Mouse (Mus musculus) ES-E14 (cell line): ENCODE data around the gene Wrap53. TPM values are rescaled to one million over a fixed set of nuclear protein-coding genes. Genes with fewer than 3 reads are reported as not detected.

Experiments
- DNase-seq: peaks from one replicate; pipeline ENCODE4 v3.0.0-alpha.2; 2013; ENCODE audit warnings: low read depth, low spot score
- H3K27ac ChIP-seq: 2 replicates; pipeline ENCODE4 v1.5.1; 2012; ENCODE audit warnings: low read depth, mild to moderate bottlenecking, low read length, moderate library complexity, mixed read lengths; ENCODE audit not compliant: poor library complexity, insufficient read depth, severe bottlenecking
- H3K36me3 ChIP-seq: 2 replicates; pipeline ENCODE4 v1.6.1; 2012; ENCODE audit warnings: mild to moderate bottlenecking, low read length, moderate library complexity, mixed read lengths; ENCODE audit not compliant: control insufficient read depth, poor library complexity, insufficient read depth, severe bottlenecking
- H3K4me1 ChIP-seq, 2 experiments: fragments of 150-350 bp in 1 of 2; sonication (generic) in 1 of 2; 2 replicates each; pipeline ENCODE4 v1.6.1; 2012; ENCODE audit warnings: low read length in 2 of 2, mild to moderate bottlenecking in 1 of 2, mixed read lengths in 1 of 2; ENCODE audit not compliant: control insufficient read depth in 2 of 2, insufficient read depth in 2 of 2, poor library complexity in 1 of 2
- H3K4me3 ChIP-seq, 2 experiments: fragments of 150-350 bp in 1 of 2; sonication (generic) in 1 of 2; 2 replicates each; pipeline ENCODE4 v1.5.1; 2012; ENCODE audit warnings: low read length in 2 of 2, low read depth in 1 of 2, mild to moderate bottlenecking in 1 of 2, mixed read lengths in 1 of 2; ENCODE audit not compliant: insufficient read depth in 1 of 2, poor library complexity in 1 of 2, severe bottlenecking in 1 of 2
- H3K9ac ChIP-seq: 2 replicates; pipeline ENCODE4 v1.6.1; 2012; ENCODE audit warnings: low read depth, mild to moderate bottlenecking, low read length, mixed read lengths; ENCODE audit not compliant: poor library complexity, insufficient read depth, severe bottlenecking
- H3K9me3 ChIP-seq: fragments of 150-350 bp; sonication (generic); 2 replicates; pipeline ENCODE4 v1.6.1; 2012; ENCODE audit warnings: low read depth, mild to moderate bottlenecking, low read length; ENCODE audit not compliant: control insufficient read depth, insufficient read depth
- CHD2 ChIP-seq: IDR thresholded peaks from 2 replicates; pipeline ENCODE4 v1.6.1; 2014; ENCODE audit warnings: mild to moderate bottlenecking, low read depth, low read length, inconsistent platforms
- HCFC1 ChIP-seq: IDR thresholded peaks from 2 replicates; pipeline ENCODE4 v1.6.1; 2012; ENCODE audit warnings: low read length, inconsistent platforms, borderline replicate concordance; ENCODE audit not compliant: insufficient read depth
- MAFK ChIP-seq: IDR thresholded peaks from 2 replicates; pipeline ENCODE4 v1.6.1; 2014; ENCODE audit warnings: mild to moderate bottlenecking, low read depth, low read length, inconsistent platforms; ENCODE audit not compliant: insufficient read depth
- ZC3H11A ChIP-seq: IDR thresholded peaks from 2 replicates; pipeline ENCODE4 v1.6.1; 2012; ENCODE audit warnings: low read depth, mild to moderate bottlenecking, inconsistent platforms, low read length, borderline replicate concordance
- ZNF384 ChIP-seq: IDR thresholded peaks from 2 replicates; pipeline ENCODE4 v1.6.1; 2012; ENCODE audit warnings: low read depth, low read length, inconsistent platforms
- in situ Hi-C, 2 experiments: fragments of 600-800 bp; cut with MboI; formaldehyde crosslinking; loops; one replicate each; pipeline ENCODE4 v1.15.1; 2025; ENCODE audit warnings: low sequenced_read_pairs in 2 of 2, inconsistent platforms in 1 of 2; ENCODE audit not compliant: unreplicated experiment in 2 of 2
- total RNA-seq: library from RNA; depleted of rRNA; stranded (reverse); fragments of 300-350 nt; gene quantifications from 2 replicates; pipeline ENCODE4 v1.2.3, GENCODE M21; 2012

Gene Wrap53
- total RNA-seq, 1 experiment = 33.0 TPM

DNA sequence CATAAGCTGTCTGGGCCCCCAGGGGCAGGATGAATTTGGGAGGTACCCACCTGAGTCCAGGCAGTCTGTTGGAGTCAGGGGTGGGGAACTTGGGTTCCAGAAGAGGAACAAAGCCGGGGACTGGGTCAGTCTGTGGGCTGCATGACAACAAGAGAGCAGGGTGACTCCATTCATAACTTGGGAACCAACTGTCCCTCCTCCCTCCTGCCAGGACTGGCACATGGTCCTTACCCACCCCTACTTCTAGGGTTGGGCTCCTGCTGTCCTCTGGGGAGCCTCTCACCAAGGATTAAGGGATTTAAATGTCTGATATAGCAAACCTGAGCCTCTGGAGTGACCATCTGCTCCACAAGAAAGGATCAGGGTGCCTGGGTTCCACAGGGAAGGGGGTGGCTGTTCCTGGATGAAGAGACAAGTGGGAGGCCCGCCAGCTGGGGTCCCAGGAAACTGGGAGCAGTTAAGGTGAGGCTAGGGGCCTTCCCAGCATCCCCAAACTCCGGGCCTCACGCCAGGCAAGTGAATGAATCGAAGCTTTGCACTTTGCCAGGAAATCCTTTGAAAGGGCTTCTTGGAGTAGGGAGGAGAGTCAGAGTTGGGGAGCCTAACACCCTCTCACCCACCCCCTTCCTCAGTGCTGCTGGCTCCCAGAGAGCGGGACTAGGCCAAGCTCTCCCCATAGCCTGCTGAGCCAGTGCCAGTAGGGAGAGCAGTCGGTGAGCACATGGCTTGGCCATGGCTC, 12.0 kb upstream of the Wrap53 start:
- Histone ChIP-seq H3K27ac (no peak overlapping the region), H3K9ac (no peak overlapping the region), H3K9me3 (no peaks in the 10 kb centered on the region), H3K36me3 (peaks cover 53% of the 10 kb centered on the region), H3K4me3 (no peak overlapping the region), H3K4me1 (peaks cover 0 to 13% of the 10 kb centered on the region in 2 experiments; a peak in 2 of 4 replicates)
- no peak for TF ChIP-seq ZC3H11A
- TF ChIP-seq CHD2 = no peak
- no peak for TF ChIP-seq MAFK
- no peak for TF ChIP-seq HCFC1
- TF ChIP-seq ZNF384 = no peak
- no peak for DNase-seq
- in situ Hi-C loops = no loop called here

DNA sequence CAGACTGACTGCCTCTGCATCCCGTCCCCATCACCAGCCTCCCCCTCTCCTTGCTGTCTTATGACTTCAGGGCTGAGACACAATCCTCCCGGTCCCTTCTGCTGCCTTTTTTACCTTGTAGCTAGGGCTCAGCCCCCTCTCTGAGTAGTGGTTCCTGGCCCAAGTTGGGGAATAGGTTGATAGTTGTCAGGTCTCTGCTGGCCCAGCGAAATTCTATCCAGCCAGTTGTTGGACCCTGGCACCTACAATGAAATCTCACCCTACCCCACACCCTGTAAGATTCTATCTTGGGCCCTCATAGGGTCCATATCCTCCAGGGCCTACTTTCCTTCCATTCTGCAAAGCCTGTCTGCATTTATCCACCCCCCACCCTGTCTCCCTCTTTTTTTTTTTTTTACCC, 11.4 kb upstream of the Wrap53 start:
- no peaks in the 10 kb centered on the region for H3K9me3 ChIP-seq
- H3K9ac ChIP-seq = no peak overlapping the region
- in situ Hi-C loops = no loop called here
- TF ChIP-seq HCFC1 (no peak), ZNF384 (no peak), MAFK (no peak), CHD2 (no peak), ZC3H11A (no peak)
- no peak for DNase-seq
- no peak overlapping the region for H3K27ac ChIP-seq
- no peak overlapping the region for H3K4me3 ChIP-seq
- H3K4me1 ChIP-seq = peaks cover 0 to 13% of the 10 kb centered on the region in 2 experiments; a peak in 3 of 4 replicates
- H3K36me3 ChIP-seq = peaks cover 54% of the 10 kb centered on the region

DNA sequence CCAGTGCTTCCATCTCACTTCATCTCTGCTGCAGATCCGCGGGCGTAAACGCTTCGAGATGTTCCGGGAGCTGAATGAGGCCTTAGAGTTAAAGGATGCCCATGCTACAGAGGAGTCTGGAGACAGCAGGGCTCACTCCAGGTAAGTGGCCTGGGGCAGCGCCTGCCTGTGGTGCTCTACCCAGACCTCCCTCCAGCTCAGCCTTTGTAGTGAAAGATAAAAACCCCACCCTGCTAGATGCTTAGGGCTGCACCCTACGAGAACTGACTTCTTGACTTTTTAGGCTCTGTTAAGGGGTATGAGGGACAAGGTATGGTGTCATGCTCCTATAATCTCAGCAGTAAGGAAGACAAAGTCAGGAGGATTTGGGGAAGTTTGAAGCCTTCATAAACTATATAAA, 10.6 kb upstream of the Wrap53 start:
- H3K36me3 ChIP-seq = peaks cover 54% of the 10 kb centered on the region
- H3K9ac ChIP-seq = no peak overlapping the region
- no peaks in the 10 kb centered on the region for H3K9me3 ChIP-seq
- no peak for DNase-seq
- peaks cover 0 to 20% of the 10 kb centered on the region in 2 experiments; a peak in 3 of 4 replicates for H3K4me1 ChIP-seq
- no peak overlapping the region for H3K27ac ChIP-seq
- TF ChIP-seq ZNF384 (no peak), ZC3H11A (no peak), CHD2 (no peak), HCFC1 (no peak), MAFK (no peak)
- H3K4me3 ChIP-seq = no peak overlapping the region
- in situ Hi-C loops = no loop called here

DNA sequence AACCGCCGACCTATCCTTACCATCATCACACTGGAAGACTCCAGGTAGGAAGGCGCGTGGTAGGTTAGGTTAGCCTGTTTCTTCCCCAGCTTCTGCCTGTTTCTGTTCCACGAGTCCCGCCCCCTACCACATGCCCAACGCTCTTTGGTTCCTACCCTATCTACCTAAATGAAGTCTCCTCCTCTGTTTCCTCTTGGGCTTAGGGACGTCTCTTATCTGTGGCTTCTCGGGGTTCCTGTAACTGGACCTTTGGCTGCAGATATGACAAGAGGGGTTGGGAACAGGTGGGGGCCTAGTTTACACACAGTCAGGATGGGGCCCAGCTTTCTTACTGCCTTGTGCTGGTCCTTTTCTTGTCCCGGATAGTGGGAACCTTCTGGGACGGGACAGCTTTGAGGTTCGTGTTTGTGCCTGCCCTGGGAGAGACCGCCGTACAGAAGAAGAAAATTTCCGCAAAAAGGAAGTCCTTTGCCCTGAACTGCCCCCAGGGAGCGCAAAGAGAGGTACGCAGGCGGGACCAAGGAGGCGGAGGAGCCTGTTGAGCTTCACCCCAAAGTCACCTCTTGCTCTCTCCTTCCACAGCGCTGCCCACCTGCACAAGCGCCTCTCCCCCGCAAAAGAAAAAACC, 9.3 kb upstream of the Wrap53 start:
- H3K36me3 ChIP-seq = peaks cover 56% of the 10 kb centered on the region
- H3K9ac ChIP-seq = no peak overlapping the region; the same call in 1 of the 2 replicates
- TF ChIP-seq ZC3H11A (no peak), HCFC1 (no peak), MAFK (no peak), CHD2 (no peak), ZNF384 (no peak)
- H3K27ac ChIP-seq = no peak overlapping the region
- no peaks in the 10 kb centered on the region for H3K9me3 ChIP-seq
- DNase-seq = no peak
- peaks cover 3 to 26% of the 10 kb centered on the region in 2 experiments; a peak in 3 of 4 replicates for H3K4me1 ChIP-seq
- in situ Hi-C loops = no loop called here
- H3K4me3 ChIP-seq = no peak overlapping the region
